Mouse (Mus musculus): ENCODE results near the gene Ccdc50. TPM values are rescaled to one million over a fixed set of nuclear protein-coding genes. Genes with fewer than 3 reads are reported as not detected.

Ccdc50 gene
- polyA plus RNA-seq, 1 experiment from 2014 or later, result 30.5 TPM

DNA sequence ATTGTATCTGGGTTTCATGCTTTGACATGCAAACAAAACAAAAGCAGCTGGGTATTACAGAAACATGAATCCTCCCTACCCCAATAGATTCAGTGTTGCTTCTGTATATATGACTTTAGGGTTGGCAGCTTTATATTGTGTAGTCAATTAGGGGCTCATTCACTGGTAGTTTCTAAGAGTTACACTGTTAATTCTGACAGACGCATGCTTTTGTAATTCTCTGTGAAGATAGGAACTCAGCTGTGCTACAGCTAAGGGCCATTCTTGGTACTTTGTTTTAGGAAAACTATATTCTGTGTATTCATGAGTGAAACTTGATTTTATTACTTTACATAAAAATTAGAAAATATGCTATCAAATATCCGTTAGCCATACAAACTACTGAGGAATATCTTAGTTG, 65.2 kb downstream of the Ccdc50 start:
- H3K9me3 ChIP-seq, result no peaks in the 10 kb centered on the region
- H3K27ac ChIP-seq (replicated peaks), result no peak overlapping the region
- WGBS, result 79% methylated on average over 2 of the region's 2 CpGs
- no peaks in the 10 kb centered on the region for H3K4me1 ChIP-seq
- no peak overlapping the region for H3K4me2 ChIP-seq
- H3K36me3 ChIP-seq, result peaks cover 19% of the 10 kb centered on the region
- H3K9ac ChIP-seq, result no peak overlapping the region
- no peak for ATAC-seq (ENCODE audit: extremely low read depth, insufficient number of reproducible peaks, low FRiP score, low TSS enrichment)
- no peaks in the 10 kb centered on the region for H3K27me3 ChIP-seq (replicated peaks)
- no peak overlapping the region for H3K4me3 ChIP-seq

- 14% methylated on average over 4 of the region's 4 CpGs for WGBS
- Histone ChIP-seq H3K27me3 (replicated peaks) (no peaks in the 10 kb centered on the region), H3K9ac (no peak overlapping the region), H3K4me3 (no peak overlapping the region), H3K9me3 (no peaks in the 10 kb centered on the region), H3K4me1 (no peaks in the 10 kb centered on the region), H3K36me3 (no peaks in the 10 kb centered on the region), H3K27ac (replicated peaks) (no peak overlapping the region), H3K4me2 (no peak overlapping the region)
- ATAC-seq (ENCODE audit: extremely low read depth, insufficient number of reproducible peaks, low FRiP score, low TSS enrichment), result no peak
Observed at GRCm38 (mm10) chr16:27457273-27457672, 68.6 kb downstream of the Ccdc50 start.

DNA sequence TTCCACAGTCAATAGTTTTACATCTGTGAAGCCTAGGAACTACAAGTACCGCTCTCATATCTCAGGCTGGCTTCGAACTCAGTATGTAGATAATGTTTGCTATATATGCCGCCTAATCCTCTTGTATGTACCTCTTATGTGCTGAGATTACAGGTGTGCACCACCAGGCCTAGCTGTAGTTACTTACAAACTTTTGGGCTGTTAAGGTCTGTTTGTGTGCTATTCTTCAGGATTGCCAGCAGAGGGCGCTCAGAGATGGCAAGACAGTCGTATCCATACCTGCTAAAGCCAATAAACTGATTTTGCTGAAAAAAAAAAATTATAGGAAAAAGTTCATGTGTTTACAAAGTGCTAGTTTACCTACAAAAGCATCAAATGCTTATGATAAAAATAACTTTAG, 80.1 kb downstream of the Ccdc50 start:
- no peak for ATAC-seq (ENCODE audit: extremely low read depth, insufficient number of reproducible peaks, low FRiP score, low TSS enrichment)
- Histone ChIP-seq H3K4me1 (no peaks in the 10 kb centered on the region), H3K9ac (no peak overlapping the region), H3K27me3 (replicated peaks) (no peaks in the 10 kb centered on the region), H3K27ac (replicated peaks) (no peak overlapping the region), H3K4me3 (no peak overlapping the region), H3K4me2 (no peak overlapping the region), H3K9me3 (no peaks in the 10 kb centered on the region), H3K36me3 (no peaks in the 10 kb centered on the region)
- 18% methylated on average over 5 of the region's 5 CpGs for WGBS

DNA sequence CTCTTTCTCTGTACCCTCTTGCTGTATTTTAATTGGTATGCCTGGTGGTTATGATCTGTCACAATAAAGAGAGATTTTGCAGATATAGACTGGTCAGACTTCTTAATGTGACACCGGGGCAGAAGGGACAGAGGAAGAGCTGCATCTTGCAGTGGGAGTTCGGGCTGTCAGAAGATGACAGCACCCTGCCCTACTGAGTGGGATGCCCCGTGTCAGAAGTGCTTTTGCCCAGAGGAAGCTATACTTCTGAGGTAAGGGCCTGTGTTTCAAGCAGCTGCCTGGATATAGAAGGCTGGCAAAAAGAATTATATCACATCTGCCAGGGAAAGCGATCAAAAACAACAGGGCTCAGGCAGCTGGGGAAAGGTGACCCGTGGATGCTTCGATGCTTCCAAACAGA, 82.7 kb downstream of the Ccdc50 start:
- ATAC-seq (ENCODE audit: extremely low read depth, insufficient number of reproducible peaks, low FRiP score, low TSS enrichment), result no peak
- H3K9ac ChIP-seq, result no peak overlapping the region
- 75% methylated on average over 6 of the region's 6 CpGs for WGBS
- H3K4me1 ChIP-seq, result no peaks in the 10 kb centered on the region
- no peaks in the 10 kb centered on the region for H3K27me3 ChIP-seq (replicated peaks)
- H3K9me3 ChIP-seq, result no peaks in the 10 kb centered on the region
- H3K4me2 ChIP-seq, result no peak overlapping the region
- no peak overlapping the region for H3K27ac ChIP-seq (replicated peaks)
- H3K36me3 ChIP-seq, result no peaks in the 10 kb centered on the region
- no peak overlapping the region for H3K4me3 ChIP-seq

- no peak for ATAC-seq (ENCODE audit: extremely low read depth, insufficient number of reproducible peaks, low FRiP score, low TSS enrichment)
- H3K9ac ChIP-seq, result no peak overlapping the region
- H3K27me3 ChIP-seq (replicated peaks), result no peaks in the 10 kb centered on the region
- H3K4me1 ChIP-seq, result no peaks in the 10 kb centered on the region
- H3K9me3 ChIP-seq, result no peaks in the 10 kb centered on the region
- 63% methylated on average over 1 of the region's 1 CpGs for WGBS
- no peak overlapping the region for H3K27ac ChIP-seq (replicated peaks)
- H3K36me3 ChIP-seq, result no peaks in the 10 kb centered on the region
- H3K4me2 ChIP-seq, result no peak overlapping the region
- no peak overlapping the region for H3K4me3 ChIP-seq
Observed at GRCm38 (mm10) chr16:27483834-27484233, 95.2 kb downstream of the Ccdc50 start.

Other genes with a start within 250 kb of the Ccdc50 start
- gene Ostn, start 81.4 kb upstream of the Ccdc50 start, polyA plus RNA-seq (2015; fragmentation: Nextera tagmentation; extraction: Ambion mirVana), result not detected in 2 replicates
- 12.3 and 14.1 TPM in 2 replicates for gene Uts2b, start 18.6 kb upstream of the Ccdc50 start, polyA plus RNA-seq (2015; fragmentation: Nextera tagmentation; extraction: Ambion mirVana)

Data from heart, embryonic 13.5 days (tissue).